Mouse (Mus musculus): Measurements from ENCODE around the gene Rab3il1.

DNA sequence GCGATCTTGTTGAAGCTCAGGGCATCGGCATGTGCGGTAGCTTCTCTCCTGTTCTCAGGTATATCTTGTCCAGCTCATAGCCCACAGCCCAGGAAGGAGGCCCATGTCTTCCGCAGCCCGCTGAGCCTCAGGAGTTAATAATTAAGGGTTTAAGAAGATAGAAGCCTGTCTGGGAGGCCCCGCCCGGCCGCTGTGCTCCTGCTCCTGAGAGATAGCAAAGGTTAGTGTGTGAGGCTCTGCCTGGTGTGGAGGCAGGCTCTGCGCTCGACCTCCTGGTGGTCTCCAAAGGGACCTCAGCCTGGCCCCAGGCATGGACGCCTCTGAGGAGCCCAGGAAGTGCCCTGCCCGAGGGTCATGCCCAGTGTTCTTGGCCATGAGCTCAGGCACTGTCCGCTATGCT lies 13.4 kb downstream of the Rab3il1 start:
- TF ChIP-seq CTCF (IDR thresholded peaks at IDR 0.05) (no peak), EP300 (IDR thresholded peaks at IDR 0.05) (no peak)

All from lung, postnatal 0 days (tissue).